Mouse (Mus musculus): Measurements from ENCODE around the gene Clrn1.

Clrn1 gene

DNA sequence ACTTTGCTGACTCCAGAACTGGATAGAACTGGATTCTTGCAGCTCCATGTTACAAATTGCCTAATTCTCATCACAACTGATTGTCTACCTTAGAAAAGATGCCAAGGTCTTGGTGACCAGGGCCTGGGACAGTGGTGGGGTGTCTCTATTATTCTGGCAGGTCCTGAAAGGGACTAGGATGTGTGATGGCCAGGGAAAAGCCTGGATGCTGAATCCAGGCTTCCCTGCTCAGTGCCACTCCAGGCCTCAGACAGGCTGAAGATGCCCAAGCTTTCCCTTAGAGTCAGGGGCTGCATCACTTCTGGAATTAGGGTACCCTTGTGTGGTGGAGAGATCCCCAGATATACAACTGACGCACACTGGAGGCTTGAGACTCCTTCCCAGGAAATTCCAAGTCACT is 55.2 kb downstream of the Clrn1 start:
- no peak for DNase-seq

DNA sequence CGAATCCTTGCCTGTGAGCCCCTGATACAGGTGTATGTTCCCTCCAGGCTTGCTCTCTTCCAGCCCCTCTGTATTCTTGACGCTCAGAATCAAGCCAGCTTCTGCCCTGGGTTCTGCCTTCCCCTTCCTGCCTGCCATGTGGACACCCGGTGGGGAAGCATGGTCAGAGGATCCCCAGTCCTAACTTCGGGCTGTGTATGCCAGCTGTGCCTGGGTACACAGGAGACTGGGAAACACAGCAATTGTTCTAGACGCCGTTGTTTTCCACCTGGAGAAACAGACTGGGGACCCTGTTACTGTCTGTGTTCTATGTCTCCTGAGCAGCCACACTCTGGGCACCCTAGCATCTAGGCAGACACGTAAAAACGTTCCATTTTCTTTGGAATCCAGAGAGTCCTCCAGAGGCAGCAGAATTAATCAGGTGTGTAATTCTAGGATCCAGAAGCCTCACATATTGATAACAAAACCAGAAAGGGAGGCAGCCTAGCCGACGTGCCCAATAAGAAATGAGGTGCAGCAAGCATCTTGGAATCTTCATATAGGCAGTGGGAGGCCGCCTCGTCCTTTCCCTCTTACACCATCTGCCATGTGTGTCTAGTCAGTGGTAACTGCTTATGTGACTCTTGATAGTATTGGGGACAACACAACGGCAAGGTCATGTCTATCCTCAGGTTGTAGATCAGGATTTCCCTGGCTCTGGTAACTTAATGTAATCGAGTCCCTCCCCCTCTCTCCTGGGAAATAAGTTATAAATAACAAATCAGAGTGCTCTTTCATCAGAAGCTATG is 56.6 kb downstream of the Clrn1 start:
- no peak for DNase-seq

DNA sequence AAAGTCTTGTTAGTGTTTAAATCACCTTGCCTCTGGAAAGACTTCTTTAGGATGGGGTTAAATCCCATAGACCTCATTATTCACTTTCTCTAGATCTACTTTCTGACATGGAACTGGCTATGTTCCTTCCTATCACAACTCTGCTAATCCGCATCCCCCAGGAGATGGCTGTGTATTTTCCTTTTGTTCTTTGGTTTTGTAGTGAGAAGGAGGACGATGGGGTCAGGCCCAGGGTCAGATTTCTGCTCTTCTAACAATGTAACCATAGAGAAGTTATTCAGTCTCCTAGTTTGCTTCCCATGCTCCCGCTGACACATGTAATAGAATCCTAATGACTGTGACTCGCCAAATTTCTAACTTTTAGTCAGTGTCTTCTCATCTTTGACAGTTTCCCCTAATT is 58.9 kb downstream of the Clrn1 start:
- DNase-seq: no peak

DNA sequence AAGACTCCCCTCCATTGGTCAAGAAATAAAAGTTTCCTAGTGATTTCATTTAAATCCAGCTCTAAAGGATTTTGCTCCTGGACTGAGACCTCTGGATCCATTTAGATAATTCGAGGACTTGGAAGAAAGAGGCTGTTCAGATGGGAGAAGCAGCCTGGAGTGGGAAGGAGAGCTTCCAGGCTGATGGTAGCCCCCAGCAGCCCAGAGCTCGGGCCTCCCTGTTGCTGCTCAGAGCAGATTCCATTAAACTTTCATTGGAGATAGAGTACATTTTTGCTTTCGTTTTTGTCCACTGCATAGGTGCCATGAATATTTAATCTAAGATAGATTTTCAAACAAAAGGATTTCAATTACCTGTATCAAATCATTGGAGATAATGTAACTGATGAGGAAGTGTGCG is 62.9 kb downstream of the Clrn1 start, which contains the start of gene Mindy4b-ps:
TSS of gene Mindy4b-ps (minus strand) at position 101 of the 400 bp plus-strand sequence.
- DNase-seq: no peak

- no peak for DNase-seq
Measured at GRCm38 (mm10) chr3:58817337-58817736, 67.8 kb downstream of the Clrn1 start.

GRCm38 (mm10) chr3:58814191-58814590 is 70.9 kb downstream of the Clrn1 start:
- no peak for DNase-seq

DNA sequence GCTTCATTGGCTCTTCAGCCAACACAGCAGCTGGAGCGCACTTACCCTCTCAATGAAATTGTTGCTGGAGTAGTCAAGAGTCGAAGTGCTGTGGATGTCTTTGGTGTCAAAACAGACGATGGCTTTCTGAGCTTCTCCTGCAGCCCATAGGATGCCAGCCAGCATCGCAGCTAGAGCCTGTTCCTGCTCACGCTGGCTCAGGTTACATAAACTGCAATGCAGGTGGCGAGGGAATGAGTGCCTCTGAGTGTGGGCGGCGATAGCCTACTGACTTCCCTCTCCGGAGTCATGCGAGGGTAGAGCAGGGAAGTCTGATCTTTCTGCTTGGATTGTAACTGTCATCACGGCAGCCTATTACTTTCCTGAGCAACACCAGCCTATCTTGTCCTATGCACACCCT is 74.8 kb downstream of the Clrn1 start:
- DNase-seq: no peak

DNA sequence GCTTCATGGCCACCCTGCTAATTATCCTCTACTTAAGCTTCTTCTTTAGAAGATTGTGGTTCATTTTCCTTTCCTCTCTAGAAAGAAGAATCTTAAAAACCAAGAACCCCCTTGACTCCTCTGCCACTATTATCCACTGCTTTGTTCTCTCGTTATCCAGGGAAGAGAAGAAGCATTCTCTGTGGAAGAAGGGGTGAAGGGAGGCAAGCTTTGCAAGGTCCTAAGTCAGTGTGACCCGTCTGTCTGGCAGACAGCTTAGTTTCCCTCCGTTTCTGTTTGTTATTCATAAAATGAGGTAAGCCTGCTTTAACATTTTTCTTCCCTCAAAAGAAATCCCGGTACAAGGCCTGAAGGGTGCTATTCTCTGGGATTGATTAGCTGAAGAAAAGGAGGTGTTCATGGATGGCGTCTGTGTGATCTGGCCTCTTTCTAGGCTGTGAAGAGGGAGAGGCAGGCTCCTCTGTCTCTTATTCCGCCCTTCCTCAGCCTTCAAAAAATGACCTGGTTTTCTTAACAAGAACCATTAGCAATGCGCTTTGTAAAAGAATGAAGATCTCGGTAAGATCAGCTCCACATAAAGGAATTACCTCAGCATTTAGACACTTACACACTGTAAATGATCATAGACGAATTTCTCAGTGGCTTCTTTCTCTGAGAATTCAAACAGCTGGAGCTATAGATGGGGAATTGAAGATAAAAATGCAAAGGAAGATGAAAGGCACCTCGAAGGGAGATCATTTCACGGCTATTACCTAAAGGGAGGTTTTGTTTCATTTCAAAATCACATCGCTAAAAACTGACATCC is 75.8 kb downstream of the Clrn1 start:
- no peak for DNase-seq

- DNase-seq: no peak
Measured at GRCm38 (mm10) chr3:58808636-58809035, 76.5 kb downstream of the Clrn1 start.

GRCm38 (mm10) chr3:58804745-58805144 is 80.4 kb downstream of the Clrn1 start:
- DNase-seq: no peak

GRCm38 (mm10) chr3:58798676-58799075 is 86.5 kb downstream of the Clrn1 start:
- DNase-seq: no peak

DNA sequence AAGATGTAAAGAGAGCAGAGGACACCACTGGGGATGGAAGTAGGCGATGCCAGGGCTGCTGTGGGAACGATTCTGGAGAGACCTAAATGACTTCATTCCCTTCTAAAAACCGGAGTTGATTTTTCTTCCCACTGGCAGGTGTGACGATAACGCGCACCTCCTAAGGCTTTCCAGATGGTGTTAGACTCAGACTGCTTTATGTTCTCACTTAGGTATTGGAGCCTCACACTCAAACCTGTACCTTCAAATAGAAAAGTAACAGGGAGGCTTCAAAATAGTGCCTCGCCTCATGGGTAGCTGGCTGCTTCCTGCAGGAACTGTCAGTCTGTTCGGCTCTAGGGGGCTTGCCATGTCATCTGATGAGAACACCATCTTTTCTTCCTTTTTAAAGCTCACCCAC is 86.9 kb downstream of the Clrn1 start:
- DNase-seq: no peak

Measured in thymus, postnatal 4 days (tissue).